ENCODE assay signal across 14 mouse cellular contexts in the genomic region with DNA sequence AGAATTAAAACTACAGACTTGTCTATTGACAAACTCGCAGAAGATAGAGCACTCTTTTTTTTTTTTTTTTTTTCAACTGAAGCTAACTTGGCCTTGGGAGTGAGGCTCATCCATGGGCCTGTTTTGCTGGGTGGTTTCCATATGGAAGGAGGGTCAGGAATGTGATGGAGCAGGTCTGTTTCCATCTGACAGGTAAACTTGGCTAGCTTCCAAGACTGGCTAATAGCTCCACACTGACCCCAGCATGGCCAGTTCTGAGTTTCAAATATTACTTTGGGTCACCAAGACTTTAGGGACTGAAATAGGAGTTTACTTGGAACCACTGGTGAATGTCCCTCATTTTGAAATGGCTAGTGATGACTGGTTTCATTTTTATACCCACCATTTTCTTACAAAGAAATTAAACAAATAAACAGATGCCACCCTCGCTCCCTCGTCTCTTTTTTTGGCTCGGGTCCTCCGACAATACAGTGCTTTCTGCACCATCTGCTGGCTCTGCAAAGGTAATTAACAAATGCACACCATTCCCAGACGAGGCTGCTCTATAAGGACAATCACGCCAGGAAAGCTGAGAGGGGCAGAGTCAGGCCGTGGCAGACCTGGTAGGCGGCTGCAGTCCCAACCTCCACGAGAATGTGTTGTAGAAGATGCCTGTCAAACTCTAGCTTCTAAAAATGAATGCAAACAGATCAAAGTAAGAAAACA.
DNase-seq lines count a peak whose midpoint lies in the region; ATAC-seq and TF ChIP-seq lines count a peak whose summit lies in the region.
"Had no signal": no experiment of that assay in that cellular context is flagged by ENCODE, and none has a peak within 500 bp of the region (broad histone marks: within the 10 kb centered on the region; RNA-seq: fewer than 3 reads in every experiment).

No protein-coding gene starts in this region.

- DNase-seq in cerebellum, postnatal 4 days (ENCODE audit: low spot score in 2 of 2), result no peak
- DNase-seq in hindbrain, embryonic 10.5 days (ENCODE audit: low spot score), result no peak
- DNase-seq in cerebellum, adult 2 months, result peak; percentile 84 to 94
- DNase-seq in lung, postnatal 14 days, result no peak
- DNase-seq in thymus, postnatal 14 days, result no peak
- DNase-seq: adrenal gland, postnatal 36 days; liver, embryonic 13.5 days; retina, postnatal 1 day had no signal

- H3K27me3 ChIP-seq in hindbrain, embryonic 13.5 days, result no peaks in the 10 kb centered on the region
- no peaks in the 10 kb centered on the region for H3K27me3 ChIP-seq in hindbrain, embryonic 10.5 days (ENCODE audit: insufficient read depth, poor library complexity, severe bottlenecking)
- no peaks in the 10 kb centered on the region for H3K27me3 ChIP-seq in cerebellum, adult 2 months (ENCODE audit: control insufficient read depth, insufficient read depth, low read length)
- H3K27me3 ChIP-seq in hindbrain, embryonic 15.5 days, result no peaks in the 10 kb centered on the region
- H3K27me3 ChIP-seq: liver, embryonic 13.5 days; megakaryocyte, embryonic 14.5 days had no signal

- WGBS in hindbrain, embryonic 13.5 days, result 43% methylated on average over 10 of the region's 10 CpGs
- WGBS in hindbrain, embryonic 10.5 days, result 62% methylated on average over 10 of the region's 10 CpGs
- 7% methylated on average over 10 of the region's 10 CpGs for WGBS in cerebellum, adult 2 months
- 30% methylated on average over 10 of the region's 10 CpGs for WGBS in hindbrain, embryonic 15.5 days

- H3K4me1 ChIP-seq in hindbrain, embryonic 13.5 days (replicated peaks), result peaks cover 5% of the 10 kb centered on the region; the same call in 1 of the 2 replicates
- H3K4me1 ChIP-seq in hindbrain, embryonic 10.5 days (replicated peaks), result no peaks in the 10 kb centered on the region
- peaks cover 7% of the 10 kb centered on the region for H3K4me1 ChIP-seq in cerebellum, adult 2 months (ENCODE audit: control insufficient read depth, insufficient read depth, low read length)
- H3K4me1 ChIP-seq in hindbrain, embryonic 15.5 days (replicated peaks), result no peaks in the 10 kb centered on the region
- H3K4me1 ChIP-seq: liver, embryonic 13.5 days had no signal

- H3K36me3 ChIP-seq in hindbrain, embryonic 13.5 days, result no peaks in the 10 kb centered on the region
- H3K36me3 ChIP-seq in hindbrain, embryonic 10.5 days, result no peaks in the 10 kb centered on the region
- no peaks in the 10 kb centered on the region for H3K36me3 ChIP-seq in hindbrain, embryonic 15.5 days
- H3K36me3 ChIP-seq: liver, embryonic 13.5 days had no signal

- H3K9me3 ChIP-seq in hindbrain, embryonic 13.5 days, result no peaks in the 10 kb centered on the region
- no peaks in the 10 kb centered on the region for H3K9me3 ChIP-seq in hindbrain, embryonic 10.5 days
- no peaks in the 10 kb centered on the region for H3K9me3 ChIP-seq in hindbrain, embryonic 15.5 days
- H3K9me3 ChIP-seq: liver, embryonic 13.5 days; megakaryocyte, embryonic 14.5 days had no signal

- peak; percentile 94 for ATAC-seq in cerebellum, adult (ENCODE audit: insufficient number of reproducible peaks, low FRiP score, low TSS enrichment)
- peak; percentile 87 for ATAC-seq in hindbrain, embryonic 13.5 days (ENCODE audit: low FRiP score)
- peak; percentile 82 for ATAC-seq in hindbrain, embryonic 15.5 days (ENCODE audit: low FRiP score, low read depth)
- ATAC-seq: inflammation-experienced regulatory T-cells, adult 6 months had no signal

- TF ChIP-seq POLR2A in cerebellum, adult 2 months (IDR thresholded peaks at IDR 0.05; ENCODE audit: borderline replicate concordance, insufficient read depth, low read length), result no peak

- TF ChIP-seq CTCF in cerebellum, adult 2 months (IDR thresholded peaks at IDR 0.05; ENCODE audit: borderline replicate concordance, insufficient read depth, low read depth, low read length), result no peak

- H3K4me3 ChIP-seq in hindbrain, embryonic 13.5 days, result no peak overlapping the region
- no peak overlapping the region for H3K4me3 ChIP-seq in hindbrain, embryonic 10.5 days
- no peak overlapping the region for H3K4me3 ChIP-seq in cerebellum, adult 2 months (replicated peaks; ENCODE audit: insufficient read depth, low read depth, low read length)
- no peak overlapping the region for H3K4me3 ChIP-seq in hindbrain, embryonic 15.5 days
- H3K4me3 ChIP-seq: left cerebral cortex, adult 2 months; liver, embryonic 13.5 days; megakaryocyte, embryonic 14.5 days had no signal

- H3K4me2 ChIP-seq in hindbrain, embryonic 13.5 days, result no peak overlapping the region
- no peak overlapping the region for H3K4me2 ChIP-seq in hindbrain, embryonic 15.5 days
- H3K4me2 ChIP-seq: liver, embryonic 13.5 days had no signal

- 0 out of 2 replicates have a peak overlapping the region, but pooled peaks have one; percentile 31 for H3K27ac ChIP-seq in hindbrain, embryonic 13.5 days
- no peak overlapping the region for H3K27ac ChIP-seq in hindbrain, embryonic 10.5 days
- H3K27ac ChIP-seq in cerebellum, adult 2 months (ENCODE audit: insufficient read depth, low read length), result no peak overlapping the region; the same call in 1 of the 2 replicates
- H3K27ac ChIP-seq in hindbrain, embryonic 15.5 days (replicated peaks), result peak overlapping the region; percentile 42
- H3K27ac ChIP-seq: left cerebral cortex, adult 2 months; liver, embryonic 13.5 days had no signal

- no peak overlapping the region for H3K9ac ChIP-seq in hindbrain, embryonic 13.5 days
- H3K9ac ChIP-seq in hindbrain, embryonic 15.5 days, result no peak overlapping the region
- H3K9ac ChIP-seq: liver, embryonic 13.5 days had no signal

Comparison
In these comparisons a context has a peak if more than half of its experiments do, and no peak if none do; other contexts are left out.
1. DNase-seq: peak in cerebellum, adult 2 months (2 of 2); none in cerebellum, postnatal 4 days (0 of 2), hindbrain, embryonic 10.5 days (single experiment), lung, postnatal 14 days (single experiment) and thymus, postnatal 14 days (single experiment).
2. H3K27ac ChIP-seq: peak in hindbrain, embryonic 13.5 days (single experiment) and hindbrain, embryonic 15.5 days (single experiment); none in hindbrain, embryonic 10.5 days (single experiment) and cerebellum, adult 2 months (single experiment).
3. Peak in every context shown above with its lines, with median percentiles within 50 percentile points of each other: ATAC-seq.